Mouse (Mus musculus) forebrain, embryonic 14.5 days (tissue): ENCODE measurements around the gene Slc5a2. TPM values are rescaled to one million over a fixed set of nuclear protein-coding genes. Genes with fewer than 3 reads are reported as not detected.

Experiments used
- ATAC-seq: fragments of 200-750 bp; cut with Nextera tagmentation; 2 replicates; pipeline ENCODE4 v1.8.0; 2017; ENCODE audit warnings: mild to moderate bottlenecking, moderate library complexity
- DNase-seq: peaks from one replicate; pipeline ENCODE4 v3.0.0-alpha.2; 2015; ENCODE audit warnings: low spot score
- H3K27ac ChIP-seq: fragments of 300-500 bp; sonication (generic); 2 replicates; pipeline ENCODE4 v1.5.1; 2014; ENCODE audit warnings: low read depth, mild to moderate bottlenecking, control low read depth, low read length, moderate library complexity
- H3K27me3 ChIP-seq: fragments of 300-500 bp; sonication (generic); replicated peaks from 2 replicates; pipeline ENCODE4 v1.6.1; 2014; ENCODE audit warnings: low read length, control low read depth, mixed read lengths; ENCODE audit not compliant: control insufficient read depth, insufficient read depth
- H3K36me3 ChIP-seq: fragments of 300-500 bp; sonication (generic); 2 replicates; pipeline ENCODE4 v1.6.1; 2014; ENCODE audit warnings: low read length, control low read depth; ENCODE audit not compliant: control insufficient read depth, insufficient read depth
- H3K4me1 ChIP-seq: fragments of 300-500 bp; sonication (generic); 2 replicates; pipeline ENCODE4 v1.6.1; 2014; ENCODE audit warnings: antibody characterized with exemption, low read length, control low read depth; ENCODE audit not compliant: control insufficient read depth, insufficient read depth
- H3K4me2 ChIP-seq: fragments of 300-500 bp; sonication (generic); 2 replicates; pipeline ENCODE4 v1.6.1; 2014; ENCODE audit warnings: mild to moderate bottlenecking, control low read depth, low read length
- H3K4me3 ChIP-seq: fragments of 300-500 bp; sonication (generic); 2 replicates; pipeline ENCODE4 v1.5.1; 2014; ENCODE audit warnings: low read depth, low read length, control low read depth
- H3K9ac ChIP-seq: fragments of 300-500 bp; sonication (generic); 2 replicates; pipeline ENCODE4 v1.6.1; 2014; ENCODE audit warnings: mild to moderate bottlenecking, low read length, control low read depth, moderate library complexity
- H3K9me3 ChIP-seq: fragments of 300-500 bp; sonication (generic); replicated peaks from 2 replicates; pipeline ENCODE4 v1.6.1; 2016; ENCODE audit warnings: low read length, control low read depth, mixed read lengths; ENCODE audit not compliant: control insufficient read depth
- WGBS: fragments of 180-500 bp; shearing (Covaris S2); extraction: QIAGEN DNeasy Blood & Tissue Kit; methylation state at CpG from one replicate; pipeline ENCODE4 v1.1.7; 2014; 5-methylcytosine and 5-hydroxymethylcytosine counted together
- polyA plus RNA-seq: library from polyadenylated mRNA; unstranded; fragments of >200 nt; fragmentation: Nextera tagmentation; extraction: Ambion mirVana; gene quantifications from 2 replicates; pipeline ENCODE4 v1.2.1, GENCODE M21; 2014

The Slc5a2 gene
- polyA plus RNA-seq, 1 experiment from 2014 or later, result not detected

GRCm38 (mm10) chr7:128285060-128285459 is 19.6 kb downstream of the Slc5a2 start:
- DNase-seq (no peak), ATAC-seq (no peak)
- Histone ChIP-seq H3K27me3 (no peaks in the 10 kb centered on the region), H3K9ac (no peak overlapping the region), H3K4me3 (no peak overlapping the region), H3K4me2 (no peak overlapping the region), H3K9me3 (no peaks in the 10 kb centered on the region), H3K27ac (no peak overlapping the region), H3K36me3 (peaks cover 24% of the 10 kb centered on the region; the same call in 1 of the 2 replicates), H3K4me1 (no peaks in the 10 kb centered on the region)
- WGBS, result 92% methylated on average over 8 of the region's 8 CpGs

- no peak for ATAC-seq
- Histone ChIP-seq H3K4me3 (no peak overlapping the region), H3K4me1 (no peaks in the 10 kb centered on the region), H3K4me2 (no peak overlapping the region), H3K27ac (no peak overlapping the region), H3K9me3 (no peaks in the 10 kb centered on the region), H3K36me3 (peaks cover 25% of the 10 kb centered on the region; the same call in 1 of the 2 replicates), H3K9ac (no peak overlapping the region), H3K27me3 (no peaks in the 10 kb centered on the region)
- DNase-seq, result peak; percentile 41
- WGBS, result 23% methylated on average over 9 of the region's 9 CpGs
These were observed 23.6 kb downstream of the Slc5a2 start for GRCm38 (mm10) chr7:128288923-128289544.

GRCm38 (mm10) chr7:128294785-128295184 is 29.3 kb downstream of the Slc5a2 start:
- no peak for ATAC-seq
- H3K9me3 ChIP-seq, result no peaks in the 10 kb centered on the region

GRCm38 (mm10) chr7:128296514-128296913 is 31.1 kb downstream of the Slc5a2 start:
- ATAC-seq (no peak), DNase-seq (no peak)
- no peak overlapping the region for H3K4me3 ChIP-seq
- no peaks in the 10 kb centered on the region for H3K27me3 ChIP-seq
- 0 out of 2 replicates have a peak, but pooled peaks cover 3% of the 10 kb centered on the region for H3K36me3 ChIP-seq
- H3K27ac ChIP-seq, result no peak overlapping the region
- no peaks in the 10 kb centered on the region for H3K9me3 ChIP-seq
- no peak overlapping the region for H3K4me2 ChIP-seq
- peaks cover 14% of the 10 kb centered on the region for H3K4me1 ChIP-seq
- H3K9ac ChIP-seq, result no peak overlapping the region
- 65% methylated on average over 3 of the region's 3 CpGs for WGBS

More at GRCm38 (mm10) chr7:128294785-128295184, 29.3 kb downstream of the Slc5a2 start:
- H3K9ac ChIP-seq, result no peak overlapping the region
- no peak overlapping the region for H3K4me2 ChIP-seq
- 0 out of 2 replicates have a peak, but pooled peaks cover 10% of the 10 kb centered on the region for H3K36me3 ChIP-seq
- no peaks in the 10 kb centered on the region for H3K27me3 ChIP-seq
- H3K4me3 ChIP-seq, result no peak overlapping the region
- DNase-seq, result no peak
- H3K27ac ChIP-seq, result no peak overlapping the region
- H3K4me1 ChIP-seq, result peaks cover 14% of the 10 kb centered on the region
- WGBS, result 95% methylated on average over 10 of the region's 10 CpGs

GRCm38 (mm10) chr7:128297291-128297616 is 31.8 kb downstream of the Slc5a2 start:
- DNase-seq (no peak), ATAC-seq (no peak)
- Histone ChIP-seq H3K4me1 (peaks cover 14% of the 10 kb centered on the region), H3K27me3 (no peaks in the 10 kb centered on the region), H3K4me2 (peak overlapping the region; percentile 90), H3K36me3 (0 out of 2 replicates have a peak, but pooled peaks cover 3% of the 10 kb centered on the region), H3K9me3 (no peaks in the 10 kb centered on the region), H3K27ac (0 out of 2 replicates have a peak overlapping the region, but pooled peaks have one; percentile 65), H3K9ac (peak overlapping the region; percentile 86), H3K4me3 (peak overlapping the region; percentile 86)
- 34% methylated on average over 10 of the region's 10 CpGs for WGBS

GRCm38 (mm10) chr7:128297617-128298480 is 32.4 kb downstream of the Slc5a2 start, which contains the start of gene BC017158:
TSS of gene BC017158 (minus strand) at chr7:128298170.
- Histone ChIP-seq H3K4me2 (peak within 1 kb of the TSS; percentile 90), H3K9ac (peak within 1 kb of the TSS; percentile 86), H3K27me3 (no peaks in the 10 kb centered on the region), H3K27ac (peak within 1 kb of the TSS; percentile 65; the same call in 1 of the 2 replicates), H3K9me3 (no peaks in the 10 kb centered on the region), H3K4me1 (peaks cover 14% of the 10 kb centered on the region), H3K4me3 (peak within 1 kb of the TSS; percentile 86), H3K36me3 (no peaks in the 10 kb centered on the region)
- ATAC-seq (peak; percentile 80), DNase-seq (peak; percentile 83)
- WGBS, result 1% methylated on average over 47 of the region's 47 CpGs

GRCm38 (mm10) chr7:128298481-128299342 is 33.3 kb downstream of the Slc5a2 start:
- H3K4me3 ChIP-seq, result peak overlapping the region; percentile 86; the same call in 1 of the 2 replicates
- ATAC-seq (peak; percentile 40; the same call in 1 of the 2 replicates), DNase-seq (peak; percentile 88)
- H3K4me2 ChIP-seq, result peak overlapping the region; percentile 90
- WGBS, result 55% methylated on average over 8 of the region's 8 CpGs
- H3K9ac ChIP-seq, result peak overlapping the region; percentile 86
- no peaks in the 10 kb centered on the region for H3K9me3 ChIP-seq
- no peak overlapping the region for H3K27ac ChIP-seq
- no peaks in the 10 kb centered on the region for H3K27me3 ChIP-seq
- peaks cover 14% of the 10 kb centered on the region for H3K4me1 ChIP-seq
- no peaks in the 10 kb centered on the region for H3K36me3 ChIP-seq

- Histone ChIP-seq H3K36me3 (no peaks in the 10 kb centered on the region), H3K4me1 (peaks cover 14% of the 10 kb centered on the region), H3K9ac (no peak overlapping the region), H3K4me2 (no peak overlapping the region), H3K4me3 (no peak overlapping the region), H3K27ac (no peak overlapping the region), H3K9me3 (no peaks in the 10 kb centered on the region), H3K27me3 (no peaks in the 10 kb centered on the region)
- no peak for ATAC-seq
- no peak for DNase-seq
- WGBS, result 81% methylated on average over 3 of the region's 3 CpGs
These were observed 35.5 kb downstream of the Slc5a2 start for GRCm38 (mm10) chr7:128300952-128301351.
